Mouse (Mus musculus) erythroblast, embryonic 14.5 days (primary cell): ENCODE measurements around the gene Tnp1.

Experiments
- GATA1 ChIP-seq: IDR thresholded peaks from 2 replicates; pipeline ENCODE4 v1.6.1; 2012; ENCODE audit warnings: low read length, inconsistent platforms, mixed read lengths
- TAL1 ChIP-seq: IDR thresholded peaks from 3 replicates; pipeline ENCODE4 v1.6.1; 2012; ENCODE audit warnings: low read length, inconsistent platforms, mixed read lengths

DNA sequence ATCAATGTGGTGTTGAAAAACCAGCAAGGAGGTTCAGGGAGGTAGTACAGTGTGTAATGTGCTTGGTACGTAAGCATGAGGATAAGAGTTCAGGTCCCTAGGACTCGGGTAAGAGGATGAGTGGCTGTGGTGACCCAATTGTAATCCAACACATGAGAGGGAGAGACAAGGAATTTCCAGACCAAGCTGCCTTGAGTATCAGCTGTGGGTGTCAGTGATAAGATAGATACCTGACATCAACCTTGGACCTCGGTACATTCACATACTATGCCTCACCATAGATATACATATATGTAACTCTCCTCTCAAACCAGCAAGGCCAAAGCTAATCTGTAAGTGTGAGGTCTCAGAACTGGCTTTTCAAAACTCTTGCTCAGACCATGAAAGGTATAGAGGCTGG is 10.4 kb upstream of the Tnp1 start:
- TF ChIP-seq GATA1 (no peak), TAL1 (no peak)
